Comparison of ENCODE assay signal across 23 mouse cellular contexts in genomic region chr3:60411746-60412145, GRCm38 (mm10).
DNase-seq lines count a peak whose midpoint lies in the region; ATAC-seq and TF ChIP-seq lines count a peak whose summit lies in the region.
"Had no signal": no experiment of that assay in that cellular context is flagged by ENCODE, and none has a peak within 500 bp of the region (broad histone marks: within the 10 kb centered on the region; RNA-seq: fewer than 3 reads in every experiment).

No protein-coding gene starts in this region.

- H3K4me3 ChIP-seq in lung, postnatal 0 days (ENCODE audit: low read depth, low read length): no peak overlapping the region
- H3K4me3 ChIP-seq in neural tube, embryonic 15.5 days (replicated peaks): no peak overlapping the region
- H3K4me3 ChIP-seq: gastrocnemius, adult 2 months; hindbrain, embryonic 12.5 days; hindbrain, embryonic 15.5 days had no signal

- peak; percentile 57 for DNase-seq in lung, postnatal 0 days (ENCODE audit: low spot score)
- no peak for DNase-seq in lung, postnatal 14 days
- peak; percentile 36 for DNase-seq in 416B (ENCODE audit: low read depth)
- peak; percentile 47 for DNase-seq in gonadal fat pad, adult 2 months (ENCODE audit: low read depth)
- no peak for DNase-seq in urinary bladder, postnatal 25 days (ENCODE audit: low spot score)
- DNase-seq: adrenal gland, postnatal 10 days; adrenal gland, postnatal 36 days; B cell, adult 2 months; cerebellum, adult 11-12 months; cerebellum, adult 8-10 months; cerebellum, postnatal 14 days; forebrain, postnatal 0 days; gastrocnemius, adult 2 months; gastrocnemius, postnatal 14 days had no signal

- WGBS in lung, postnatal 0 days: 58% methylated on average over 1 of the region's 1 CpGs
- 77% methylated on average over 1 of the region's 1 CpGs for WGBS in neural tube, embryonic 15.5 days

- H3K27ac ChIP-seq in lung, postnatal 0 days (ENCODE audit: low read length): no peak overlapping the region
- no peak overlapping the region for H3K27ac ChIP-seq in neural tube, embryonic 15.5 days (replicated peaks)
- H3K27ac ChIP-seq: gastrocnemius, adult 2 months; hindbrain, embryonic 12.5 days; hindbrain, embryonic 15.5 days had no signal

- ATAC-seq in lung, postnatal 0 days: peak; percentile 36; the same call in 1 of the 2 replicates
- peak; percentile 18; the same call in 1 of the 2 replicates for ATAC-seq in megakaryocyte progenitor cell, adult 5-6 weeks (replicated peaks; ENCODE audit: poor library complexity)
- ATAC-seq in neural tube, embryonic 15.5 days (ENCODE audit: low FRiP score): no peak
- ATAC-seq: forebrain, embryonic 14.5 days; forebrain, postnatal 0 days; Patski had no signal

- no peak for TF ChIP-seq CTCF in lung, postnatal 0 days (IDR thresholded peaks at IDR 0.05)

- H3K36me3 ChIP-seq in lung, postnatal 0 days (ENCODE audit: insufficient read depth, low read length): no peaks in the 10 kb centered on the region
- H3K36me3 ChIP-seq in neural tube, embryonic 15.5 days: no peaks in the 10 kb centered on the region
- H3K36me3 ChIP-seq: G1E; hindbrain, embryonic 12.5 days; hindbrain, embryonic 15.5 days had no signal

- H3K4me1 ChIP-seq in lung, postnatal 0 days (ENCODE audit: insufficient read depth, low read depth, low read length): peaks cover 3% of the 10 kb centered on the region; the same call in 1 of the 2 replicates
- no peaks in the 10 kb centered on the region for H3K4me1 ChIP-seq in neural tube, embryonic 15.5 days
- H3K4me1 ChIP-seq: hindbrain, embryonic 12.5 days; hindbrain, embryonic 15.5 days had no signal

- H3K27me3 ChIP-seq in lung, postnatal 0 days (replicated peaks; ENCODE audit: insufficient read depth, low read length): no peaks in the 10 kb centered on the region
- H3K27me3 ChIP-seq in neural tube, embryonic 15.5 days (replicated peaks): no peaks in the 10 kb centered on the region
- H3K27me3 ChIP-seq: CH12.LX; hindbrain, embryonic 12.5 days; hindbrain, embryonic 15.5 days; Patski had no signal

- TF ChIP-seq EP300 in lung, postnatal 0 days (IDR thresholded peaks at IDR 0.05): peak; percentile 30; the same call in 1 of the 2 replicates

- H3K4me2 ChIP-seq in lung, postnatal 0 days (replicated peaks; ENCODE audit: low read depth, low read length): no peak overlapping the region
- H3K4me2 ChIP-seq in neural tube, embryonic 15.5 days: no peak overlapping the region
- H3K4me2 ChIP-seq: heart, embryonic 11.5 days; hindbrain, embryonic 12.5 days; hindbrain, embryonic 15.5 days had no signal

- H3K9me3 ChIP-seq in lung, postnatal 0 days (ENCODE audit: low read length): no peaks in the 10 kb centered on the region
- no peaks in the 10 kb centered on the region for H3K9me3 ChIP-seq in neural tube, embryonic 15.5 days (replicated peaks)
- H3K9me3 ChIP-seq: G1E; hindbrain, embryonic 12.5 days; hindbrain, embryonic 15.5 days had no signal

- no peak overlapping the region for H3K9ac ChIP-seq in lung, postnatal 0 days (replicated peaks; ENCODE audit: low read depth)
- no peak overlapping the region for H3K9ac ChIP-seq in neural tube, embryonic 15.5 days (replicated peaks)
- H3K9ac ChIP-seq: forebrain, postnatal 0 days; hindbrain, embryonic 12.5 days; hindbrain, embryonic 15.5 days had no signal

Comparison
In these comparisons a context has a peak if more than half of its experiments do, and no peak if none do; other contexts are left out.
1. DNase-seq: peak in lung, postnatal 0 days (single experiment), 416B (single experiment) and gonadal fat pad, adult 2 months (single experiment); none in lung, postnatal 14 days (single experiment) and urinary bladder, postnatal 25 days (single experiment).